Mouse (Mus musculus): ENCODE measurements around the gene Srp54b.
"Not testable (repeated sequence)": the region's sequence is repeated elsewhere in the genome, so short reads cannot be mapped to it uniquely, and the experiment has no call there.

Srp54b gene

GRCm38 (mm10) chr12:55154559-55155448, at the start of gene Srp54b:
Srp54b (plus strand) TSS chr12:55155104.
- DNase-seq (ENCODE audit: low spot score): not testable (repeated sequence)

- DNase-seq (ENCODE audit: low spot score): not testable (repeated sequence)
Measured at GRCm38 (mm10) chr12:55112616-55113015, 42.3 kb upstream of the Srp54b start.

GRCm38 (mm10) chr12:55124242-55124641, 30.7 kb upstream of the Srp54b start, which contains the start of gene Fam177a:
Fam177a (plus strand) TSS chr12:55124469.
- not testable (repeated sequence) for DNase-seq (ENCODE audit: low spot score)

GRCm38 (mm10) chr12:55124731-55125130, 30.2 kb upstream of the Srp54b start:
- DNase-seq (ENCODE audit: low spot score): not testable (repeated sequence)

GRCm38 (mm10) chr12:55135540-55135939, 19.4 kb upstream of the Srp54b start:
- not testable (repeated sequence) for DNase-seq (ENCODE audit: low spot score)

- not testable (repeated sequence) for DNase-seq (ENCODE audit: low spot score)
Measured at GRCm38 (mm10) chr12:55137859-55138258, 17.0 kb upstream of the Srp54b start.

GRCm38 (mm10) chr12:55155449-55155783, 512 bp downstream of the Srp54b start:
- not testable (repeated sequence) for DNase-seq (ENCODE audit: low spot score)

GRCm38 (mm10) chr12:55167034-55167557, 12.2 kb downstream of the Srp54b start:
- not testable (repeated sequence) for DNase-seq (ENCODE audit: low spot score)

- not testable (repeated sequence) for DNase-seq (ENCODE audit: low spot score)
Measured at GRCm38 (mm10) chr12:55187686-55188085, 32.8 kb downstream of the Srp54b start.

- not testable (repeated sequence) for DNase-seq (ENCODE audit: low spot score)
Measured at GRCm38 (mm10) chr12:55189127-55189526, 34.2 kb downstream of the Srp54b start.

GRCm38 (mm10) chr12:55199306-55199705, 44.4 kb downstream of the Srp54b start, which contains the start of gene 1700047I17Rik2:
1700047I17Rik2 (plus strand) TSS chr12:55199592.
- not testable (repeated sequence) for DNase-seq (ENCODE audit: low spot score)

- not testable (repeated sequence) for DNase-seq (ENCODE audit: low spot score)
Measured at GRCm38 (mm10) chr12:55199799-55200198, 44.9 kb downstream of the Srp54b start.

GRCm38 (mm10) chr12:55212944-55213343, 58.0 kb downstream of the Srp54b start:
- DNase-seq (ENCODE audit: low spot score): not testable (repeated sequence)

- DNase-seq (ENCODE audit: low spot score): not testable (repeated sequence)
Measured at GRCm38 (mm10) chr12:55229626-55230519, 75.0 kb downstream of the Srp54b start, which contains the start of gene Srp54c. Srp54c (plus strand) TSS chr12:55230168.

- not testable (repeated sequence) for DNase-seq (ENCODE audit: low spot score)
Measured at GRCm38 (mm10) chr12:55230520-55230861, 75.6 kb downstream of the Srp54b start.
